Mouse (Mus musculus): ENCODE results near the gene Itpkb.

GRCm38 (mm10) chr1:180303600-180303999, 26.7 kb upstream of the Itpkb start:
- no peak for TF ChIP-seq CTCF (IDR thresholded peaks at IDR 0.05; ENCODE audit: borderline replicate concordance, extremely low read depth, insufficient read depth, insufficient read length)
- no peak for TF ChIP-seq POLR2A (IDR thresholded peaks at IDR 0.05; ENCODE audit: borderline replicate concordance, extremely low read depth, insufficient read depth, insufficient read length, poor library complexity, severe bottlenecking)
